Mouse (Mus musculus): ENCODE data around the gene Vps37c.

DNA sequence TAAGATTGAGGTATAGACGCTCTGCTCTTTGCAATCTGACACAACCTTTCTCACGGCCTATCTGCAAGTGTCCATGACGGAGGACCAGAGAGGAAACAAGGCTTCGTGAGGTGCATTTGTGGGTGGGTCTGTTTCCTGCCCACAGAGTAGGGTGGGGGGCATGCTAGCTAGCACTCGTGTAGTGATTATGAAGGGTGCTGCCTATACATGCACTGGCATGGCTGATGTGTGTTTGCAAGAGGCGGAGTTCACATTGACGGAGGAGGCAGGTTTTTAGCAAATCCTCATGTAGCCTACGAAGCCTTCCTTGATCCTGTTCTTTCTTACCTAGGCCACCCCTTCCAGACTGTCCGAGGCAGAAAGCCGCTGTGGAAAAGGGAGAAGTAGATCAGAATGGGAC is 41.4 kb downstream of the Vps37c start:
- no peak for TF ChIP-seq CTCF (conservative IDR thresholded peaks at IDR 0.05; ENCODE audit: low read length)
- no peak for TF ChIP-seq NANOG (IDR thresholded peaks at IDR 0.05; ENCODE audit: borderline replicate concordance, low read length)
